Mouse (Mus musculus): ENCODE results near the gene Rnf187.
A peak's percentile ranks its signal among the peaks of the same experiment; 100 is the strongest.
"Not testable (repeated sequence)": the region's sequence is repeated elsewhere in the genome, so short reads cannot be mapped to it uniquely, and the experiment has no call there.

Gene Rnf187

DNA sequence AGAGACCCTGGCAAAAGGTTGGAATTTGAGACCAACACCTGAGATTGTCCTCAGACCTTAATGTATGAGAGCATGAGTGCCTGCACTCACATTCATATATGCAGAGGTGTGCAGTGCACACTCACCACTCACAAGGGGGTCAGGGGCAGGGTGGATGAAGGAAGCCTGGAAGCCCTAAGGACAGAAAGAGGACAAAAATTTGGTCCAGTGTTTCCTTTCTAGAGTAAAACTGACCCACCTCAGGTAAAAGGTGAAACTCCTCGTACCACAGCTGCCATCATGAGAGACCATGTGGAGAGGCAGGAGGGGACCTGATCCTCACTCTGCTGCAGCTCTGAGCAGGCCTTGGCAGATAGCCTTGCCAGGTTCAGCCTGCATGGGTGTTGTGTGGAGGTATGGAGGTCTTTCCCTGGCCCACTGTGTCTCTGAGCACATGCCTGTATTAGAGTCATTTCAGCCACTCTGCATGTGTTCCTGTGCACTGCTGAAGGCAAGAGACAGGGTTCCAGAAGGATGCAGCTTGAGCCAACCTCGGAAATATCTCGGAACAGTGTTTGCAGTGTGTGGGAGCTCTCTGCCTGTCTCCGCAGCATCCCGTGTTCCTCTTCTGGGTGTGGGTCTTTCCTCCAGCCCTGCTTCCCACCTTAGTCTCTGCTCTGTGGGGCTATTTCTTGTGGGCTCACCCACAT lies 18.7 kb upstream of the Rnf187 start:
- no peaks in the 10 kb centered on the region for H3K27me3 ChIP-seq (ENCODE audit: control insufficient read depth, insufficient read depth, low read length, poor library complexity, severe bottlenecking)
- H3K36me3 ChIP-seq (ENCODE audit: control insufficient read depth, insufficient read depth, low read length, poor library complexity, severe bottlenecking) = no peaks in the 10 kb centered on the region; the same call in 1 of the 2 replicates
- DNase-seq (ENCODE audit: low read depth, low spot score) = no peak

DNA sequence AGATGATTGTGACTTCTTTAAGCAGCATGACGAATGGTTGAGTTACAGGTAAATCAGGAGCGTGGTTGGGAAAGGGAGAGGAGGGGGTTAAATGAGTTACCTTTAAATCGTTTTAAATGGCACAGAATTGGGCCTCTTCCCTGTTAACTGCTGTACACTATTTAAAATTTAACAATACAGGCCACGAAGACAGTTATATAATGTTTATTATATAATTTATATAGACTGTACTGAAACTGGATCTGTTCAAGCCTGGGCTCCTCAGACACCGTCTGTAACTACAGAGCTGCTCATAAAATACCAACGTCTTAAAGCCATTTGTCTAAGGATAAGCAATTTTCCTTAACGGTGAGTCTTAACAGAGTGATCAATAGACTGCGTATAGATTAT lies 17.1 kb upstream of the Rnf187 start:
- Histone ChIP-seq H3K27me3 (ENCODE audit: control insufficient read depth, insufficient read depth, low read length, poor library complexity, severe bottlenecking) (no peaks in the 10 kb centered on the region), H3K36me3 (ENCODE audit: control insufficient read depth, insufficient read depth, low read length, poor library complexity, severe bottlenecking) (no peaks in the 10 kb centered on the region; the same call in 1 of the 2 replicates)
- no peak for DNase-seq (ENCODE audit: low read depth, low spot score)

DNA sequence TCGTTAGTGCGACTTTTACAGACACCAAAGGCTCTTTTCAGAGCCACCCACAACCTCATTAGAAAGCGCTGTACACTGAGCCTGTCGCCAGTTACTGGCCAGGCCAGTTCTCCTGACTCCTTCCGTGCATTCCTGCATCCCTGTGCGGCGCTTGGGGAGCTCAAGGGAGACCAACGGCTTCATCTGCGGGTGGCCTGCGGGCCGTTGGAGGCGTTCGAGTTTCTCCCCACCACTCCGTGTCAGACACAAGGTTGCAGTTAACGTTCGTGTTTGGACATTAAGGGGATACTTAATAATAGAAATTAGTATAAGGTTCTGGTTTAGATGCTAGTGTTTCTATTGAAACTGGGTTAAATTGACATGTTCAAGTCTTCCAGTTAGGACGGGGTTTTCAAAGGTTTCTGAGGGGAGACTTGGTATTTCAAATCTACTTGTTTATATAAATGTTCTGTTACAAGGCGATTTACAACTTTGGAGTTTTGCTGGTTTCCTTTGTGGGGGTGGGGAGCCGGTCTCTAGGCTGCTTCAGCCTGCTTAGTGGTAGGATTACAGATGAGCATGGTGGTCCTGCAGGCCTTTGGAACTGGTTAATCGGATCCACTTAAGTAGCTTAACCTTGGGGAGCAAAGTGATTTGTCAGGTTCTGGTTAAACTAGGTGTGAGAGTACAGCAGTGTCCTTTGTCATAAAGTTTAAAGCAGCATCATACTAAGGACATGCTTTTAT lies 16.6 kb upstream of the Rnf187 start:
- DNase-seq (ENCODE audit: low read depth, low spot score) = no peak
- H3K27me3 ChIP-seq (ENCODE audit: control insufficient read depth, insufficient read depth, low read length, poor library complexity, severe bottlenecking) = no peaks in the 10 kb centered on the region

DNA sequence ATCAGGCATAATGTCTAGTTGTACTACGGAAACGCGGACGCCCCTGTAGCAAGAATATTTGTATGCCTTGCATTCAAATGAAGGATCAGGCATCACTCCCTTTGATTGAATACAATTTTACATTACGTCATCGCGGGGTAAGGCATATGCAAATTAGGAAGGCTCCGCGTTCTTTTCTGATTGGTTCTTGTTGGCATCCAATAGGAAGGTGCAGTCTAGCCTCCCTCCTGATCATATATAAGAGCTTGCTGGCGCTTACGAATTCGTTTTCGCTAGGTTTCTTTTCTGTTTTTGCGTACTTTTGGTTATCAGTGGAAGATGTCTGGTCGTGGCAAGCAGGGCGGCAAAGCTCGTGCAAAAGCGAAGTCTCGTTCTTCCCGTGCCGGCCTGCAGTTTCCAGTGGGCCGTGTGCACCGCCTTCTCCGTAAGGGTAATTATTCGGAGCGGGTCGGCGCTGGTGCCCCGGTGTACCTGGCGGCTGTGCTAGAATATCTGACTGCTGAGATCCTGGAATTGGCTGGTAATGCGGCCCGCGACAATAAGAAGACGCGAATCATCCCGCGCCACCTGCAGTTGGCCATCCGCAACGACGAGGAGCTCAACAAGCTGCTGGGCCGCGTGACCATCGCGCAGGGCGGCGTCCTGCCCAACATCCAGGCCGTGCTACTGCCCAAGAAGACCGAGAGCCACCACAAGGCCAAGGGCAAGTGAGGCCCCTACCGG lies 15.9 kb upstream of the Rnf187 start, which contains the start of the genes Hist3h2a and Trim17:
Gene Hist3h2a, plus strand, starts transcription at position 266 of the 723 bp plus-strand sequence.
Gene Trim17, plus strand, starts transcription at position 266 of the 723 bp plus-strand sequence.
- peak; percentile 96 for DNase-seq (ENCODE audit: low read depth, low spot score)
- no peaks in the 10 kb centered on the region; the same call in 1 of the 2 replicates for H3K36me3 ChIP-seq (ENCODE audit: control insufficient read depth, insufficient read depth, low read length, poor library complexity, severe bottlenecking)
- H3K27me3 ChIP-seq (ENCODE audit: control insufficient read depth, insufficient read depth, low read length, poor library complexity, severe bottlenecking) = no peaks in the 10 kb centered on the region

More for the DNA sequence above, 16.6 kb upstream of the Rnf187 start:
- H3K36me3 ChIP-seq (ENCODE audit: control insufficient read depth, insufficient read depth, low read length, poor library complexity, severe bottlenecking) = no peaks in the 10 kb centered on the region; the same call in 1 of the 2 replicates

DNA sequence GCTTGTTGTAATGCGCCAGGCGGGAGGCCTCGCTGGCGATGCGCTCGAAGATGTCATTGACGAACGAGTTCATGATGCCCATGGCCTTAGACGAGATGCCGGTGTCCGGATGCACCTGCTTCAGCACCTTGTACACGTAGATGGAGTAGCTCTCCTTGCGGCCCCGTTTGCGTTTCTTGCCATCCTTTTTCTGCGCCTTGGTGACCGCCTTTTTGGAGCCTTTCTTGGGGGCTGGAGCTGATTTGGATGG lies 15.4 kb upstream of the Rnf187 start:
- not testable (repeated sequence) for DNase-seq (ENCODE audit: low read depth, low spot score); H3K27me3 ChIP-seq (ENCODE audit: control insufficient read depth, insufficient read depth, low read length, poor library complexity, severe bottlenecking); H3K36me3 ChIP-seq (ENCODE audit: control insufficient read depth, insufficient read depth, low read length, poor library complexity, severe bottlenecking)

DNA sequence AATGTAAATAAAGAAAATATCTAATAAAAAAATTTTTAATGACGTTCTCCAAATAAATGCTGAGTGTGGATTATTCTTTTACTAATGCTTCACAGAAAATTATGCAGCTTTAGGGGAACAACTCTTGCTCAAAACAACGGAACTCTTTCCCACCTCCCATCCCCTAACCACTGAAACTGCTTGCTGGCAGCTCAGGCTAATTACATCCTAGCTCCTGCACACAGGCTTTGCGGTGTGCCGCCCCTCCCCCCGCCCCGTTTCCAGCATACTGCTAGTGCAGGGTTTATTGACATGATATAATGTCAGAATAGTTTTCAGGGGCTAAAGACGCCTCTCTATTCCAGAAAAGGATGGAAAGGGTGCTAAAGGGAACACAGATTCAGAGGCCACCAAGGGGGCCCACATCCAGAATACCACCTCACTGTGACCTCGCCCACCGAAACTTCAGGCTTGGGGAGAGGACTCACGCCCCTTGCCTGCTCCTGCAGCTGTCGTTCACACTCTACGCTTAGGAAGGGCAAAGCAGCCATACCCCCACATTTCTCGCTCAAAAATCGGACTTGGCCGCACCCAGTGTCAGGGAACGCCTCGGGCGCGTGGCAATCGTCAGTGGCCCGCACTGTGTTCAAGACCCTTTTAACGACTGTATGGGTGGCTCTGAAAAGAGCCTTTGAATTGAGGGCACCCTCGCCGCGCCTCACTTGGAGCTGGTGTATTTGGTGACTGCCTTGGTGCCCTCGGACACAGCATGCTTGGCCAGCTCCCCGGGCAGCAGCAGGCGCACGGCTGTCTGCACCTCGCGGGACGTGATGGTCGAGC lies 14.8 kb upstream of the Rnf187 start:
- Histone ChIP-seq H3K36me3 (ENCODE audit: control insufficient read depth, insufficient read depth, low read length, poor library complexity, severe bottlenecking) (no peaks in the 10 kb centered on the region; the same call in 1 of the 2 replicates), H3K27me3 (ENCODE audit: control insufficient read depth, insufficient read depth, low read length, poor library complexity, severe bottlenecking) (no peaks in the 10 kb centered on the region)
- peak; percentile 44 for DNase-seq (ENCODE audit: low read depth, low spot score)

DNA sequence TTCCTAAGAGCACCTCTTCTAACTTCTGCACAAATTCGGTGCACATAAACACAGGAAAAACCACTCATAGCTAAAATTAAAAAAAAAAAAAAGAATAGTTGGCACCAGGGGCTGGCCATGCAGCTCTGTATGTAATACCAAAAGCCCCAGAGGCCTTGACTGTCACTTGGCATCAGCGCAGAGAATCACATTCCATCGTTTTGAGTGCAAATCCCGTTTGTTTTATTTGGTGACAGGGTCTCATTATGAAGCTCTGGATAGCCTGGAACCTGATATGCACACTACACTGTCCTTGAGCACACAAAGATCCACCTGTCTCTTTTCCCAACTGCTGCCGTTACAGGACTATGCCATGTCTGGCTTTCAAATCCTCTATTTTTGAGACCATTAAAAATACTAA lies 12.5 kb upstream of the Rnf187 start:
- Histone ChIP-seq H3K36me3 (ENCODE audit: control insufficient read depth, insufficient read depth, low read length, poor library complexity, severe bottlenecking) (no peaks in the 10 kb centered on the region), H3K27me3 (ENCODE audit: control insufficient read depth, insufficient read depth, low read length, poor library complexity, severe bottlenecking) (no peaks in the 10 kb centered on the region)
- DNase-seq (ENCODE audit: low read depth, low spot score) = no peak

DNA sequence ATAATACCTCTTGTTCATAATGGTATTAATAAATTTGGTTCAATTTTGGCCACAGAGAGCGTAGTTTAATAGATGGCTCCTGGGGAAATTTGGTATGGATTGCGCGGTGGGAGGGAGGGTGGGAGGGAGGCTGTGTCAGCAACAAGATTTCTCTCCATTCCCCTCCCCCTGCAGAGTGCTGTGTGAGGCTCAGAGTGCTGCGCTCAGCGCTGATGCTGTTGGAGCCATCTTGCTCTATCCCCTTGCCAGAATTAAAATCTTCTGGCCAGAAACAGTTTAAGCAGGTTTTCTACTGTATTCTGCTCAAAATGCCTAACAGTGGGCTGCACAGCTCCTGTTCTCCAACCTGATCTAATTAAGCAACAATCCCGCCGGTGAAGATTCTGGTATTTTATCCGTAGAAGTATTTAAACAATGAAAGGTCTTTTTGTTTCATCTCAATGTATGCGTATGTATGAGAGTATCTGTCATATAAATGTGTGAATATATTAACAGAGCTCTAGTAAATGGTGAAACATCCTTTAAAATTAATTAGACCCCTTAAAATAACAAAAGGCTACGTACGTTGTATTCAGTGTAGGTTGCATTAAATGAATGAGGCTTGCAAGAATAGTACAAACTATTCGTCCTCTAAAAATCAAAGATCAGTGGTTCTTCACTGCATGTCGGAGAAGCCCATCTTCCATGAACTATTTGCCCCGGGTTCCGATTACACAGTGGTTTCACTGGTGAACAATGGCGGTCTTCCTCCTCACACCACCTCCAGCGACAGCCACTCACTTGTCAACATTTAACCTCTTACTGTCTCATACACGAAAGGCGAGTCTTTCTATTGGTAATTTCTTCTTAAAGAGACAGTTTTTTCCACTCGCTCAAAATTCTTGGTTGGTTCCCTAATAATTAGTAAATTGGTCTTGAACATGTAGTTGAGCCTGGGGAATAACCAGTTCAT lies 11.0 kb upstream of the Rnf187 start:
- DNase-seq (ENCODE audit: low read depth, low spot score) = no peak
- no peaks in the 10 kb centered on the region for H3K27me3 ChIP-seq (ENCODE audit: control insufficient read depth, insufficient read depth, low read length, poor library complexity, severe bottlenecking)
- H3K36me3 ChIP-seq (ENCODE audit: control insufficient read depth, insufficient read depth, low read length, poor library complexity, severe bottlenecking) = no peaks in the 10 kb centered on the region

DNA sequence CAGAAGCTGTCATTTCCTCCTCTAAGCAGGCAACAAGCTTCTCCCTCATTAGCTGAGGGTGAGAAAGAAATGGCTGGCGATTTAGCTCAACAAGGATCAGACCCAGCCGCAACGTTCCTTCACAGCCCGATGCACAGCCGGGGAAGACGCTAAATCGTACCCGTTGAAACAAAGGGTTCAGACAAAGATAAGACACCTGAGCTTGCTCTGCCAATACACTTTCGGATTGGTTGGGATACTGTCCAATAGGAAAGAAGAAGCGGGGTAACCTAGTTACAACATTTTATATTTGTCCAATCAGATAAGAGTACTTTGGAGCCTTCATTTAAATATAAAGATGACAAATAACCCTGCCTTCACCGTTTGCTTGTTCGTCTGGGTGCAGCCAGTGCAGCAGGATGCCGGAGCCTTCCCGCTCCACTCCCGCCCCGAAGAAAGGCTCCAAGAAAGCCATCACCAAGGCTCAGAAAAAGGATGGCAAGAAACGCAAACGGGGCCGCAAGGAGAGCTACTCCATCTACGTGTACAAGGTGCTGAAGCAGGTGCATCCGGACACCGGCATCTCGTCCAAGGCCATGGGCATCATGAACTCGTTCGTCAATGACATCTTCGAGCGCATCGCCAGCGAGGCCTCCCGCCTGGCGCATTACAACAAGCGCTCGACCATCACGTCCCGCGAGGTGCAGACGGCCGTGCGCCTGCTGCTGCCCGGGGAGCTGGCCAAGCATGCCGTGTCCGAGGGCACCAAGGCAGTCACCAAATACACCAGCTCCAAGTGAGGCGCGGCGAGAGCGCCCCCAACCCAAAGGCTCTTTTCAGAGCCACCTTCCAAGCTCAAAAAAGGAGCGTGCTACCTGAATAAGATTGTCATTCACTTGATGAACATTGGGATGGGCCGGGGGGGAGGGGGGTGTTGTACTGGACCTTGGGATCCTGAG lies 10.1 kb upstream of the Rnf187 start, which contains the start of gene Hist3h2ba:
Gene Hist3h2ba, plus strand, starts transcription at position 379 of the 938 bp plus-strand sequence.
- Histone ChIP-seq H3K27me3 (ENCODE audit: control insufficient read depth, insufficient read depth, low read length, poor library complexity, severe bottlenecking) (no peaks in the 10 kb centered on the region), H3K36me3 (ENCODE audit: control insufficient read depth, insufficient read depth, low read length, poor library complexity, severe bottlenecking) (no peaks in the 10 kb centered on the region)
- DNase-seq (ENCODE audit: low read depth, low spot score) = peak; percentile 87

DNA sequence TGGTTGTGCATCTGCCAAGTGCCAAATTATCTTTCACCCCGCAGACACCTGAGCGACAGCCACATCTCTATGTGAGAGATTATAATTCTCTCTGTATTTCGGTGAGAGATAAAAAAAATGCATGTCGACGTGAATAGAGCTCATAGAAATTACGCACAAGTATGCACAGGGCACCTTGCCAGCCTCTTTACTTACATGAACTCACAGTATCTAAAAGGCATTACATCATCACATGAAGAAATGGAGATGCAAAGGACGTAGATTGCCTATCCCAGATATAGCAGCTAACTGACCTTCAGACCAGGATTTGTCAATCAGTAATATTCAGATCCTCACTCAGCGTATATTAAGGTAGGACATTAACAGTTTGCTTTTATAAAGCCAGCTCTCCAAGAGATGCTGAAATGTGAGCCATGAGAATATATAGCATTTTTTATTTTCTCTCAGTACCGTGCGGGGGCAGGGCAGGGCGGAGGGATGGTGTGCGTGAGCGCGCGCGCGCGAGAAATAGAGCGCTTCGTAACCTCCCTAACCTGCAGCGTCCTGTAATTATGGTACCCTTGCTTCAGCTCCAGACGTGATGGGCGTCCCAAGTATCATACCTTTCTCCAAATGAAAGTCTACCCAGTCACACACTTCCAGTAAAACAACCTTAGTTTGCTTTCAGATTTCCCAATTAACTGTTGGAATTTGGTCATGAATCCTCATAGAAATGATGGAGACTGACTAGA lies 9.2 kb upstream of the Rnf187 start:
- DNase-seq (ENCODE audit: low read depth, low spot score) = no peak
- H3K27me3 ChIP-seq (ENCODE audit: control insufficient read depth, insufficient read depth, low read length, poor library complexity, severe bottlenecking) = no peaks in the 10 kb centered on the region
- no peaks in the 10 kb centered on the region for H3K36me3 ChIP-seq (ENCODE audit: control insufficient read depth, insufficient read depth, low read length, poor library complexity, severe bottlenecking)

DNA sequence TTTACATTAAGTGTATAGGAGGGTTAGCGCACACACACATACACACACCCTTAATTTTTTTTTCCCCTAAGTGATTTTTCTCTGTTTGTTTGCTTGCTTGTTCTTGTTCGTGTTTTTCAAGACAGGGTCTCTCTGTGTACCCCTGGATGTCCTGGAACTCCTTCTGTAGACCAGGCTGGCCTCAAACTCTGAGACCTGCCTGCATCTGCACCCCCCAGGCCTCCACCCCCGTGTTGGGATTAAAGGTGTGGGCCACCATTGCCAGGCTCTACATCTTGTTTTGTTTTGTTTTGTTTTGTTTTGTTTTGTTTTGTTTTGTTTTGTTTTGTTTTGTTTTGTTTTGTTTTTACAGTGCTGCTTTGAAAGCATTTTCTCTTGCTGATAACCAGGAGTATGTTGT lies 8.6 kb upstream of the Rnf187 start:
- Histone ChIP-seq H3K36me3 (ENCODE audit: control insufficient read depth, insufficient read depth, low read length, poor library complexity, severe bottlenecking) (no peaks in the 10 kb centered on the region), H3K27me3 (ENCODE audit: control insufficient read depth, insufficient read depth, low read length, poor library complexity, severe bottlenecking) (no peaks in the 10 kb centered on the region)
- no peak for DNase-seq (ENCODE audit: low read depth, low spot score)

DNA sequence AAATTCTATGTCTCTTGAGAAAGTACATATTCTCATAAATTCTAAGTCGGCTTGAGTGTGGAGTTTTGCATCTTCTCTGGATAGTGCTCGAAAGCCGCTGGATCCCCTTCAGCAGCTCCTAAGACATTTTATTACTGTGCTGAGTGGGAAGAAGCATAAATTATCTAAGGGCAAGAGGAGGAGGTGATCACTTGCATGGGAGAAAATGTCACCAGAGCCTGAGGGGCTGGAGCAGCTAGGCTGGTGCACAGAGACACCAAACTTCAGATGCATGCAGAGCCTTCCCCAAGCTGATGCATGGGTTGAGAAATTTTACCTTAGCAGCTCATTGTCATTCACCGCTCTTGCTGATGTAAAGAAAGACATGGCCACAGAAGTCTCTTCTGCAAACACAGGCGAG lies 5.4 kb upstream of the Rnf187 start:
- H3K36me3 ChIP-seq (ENCODE audit: control insufficient read depth, insufficient read depth, low read length, poor library complexity, severe bottlenecking) = no peaks in the 10 kb centered on the region
- H3K27me3 ChIP-seq (ENCODE audit: control insufficient read depth, insufficient read depth, low read length, poor library complexity, severe bottlenecking) = no peaks in the 10 kb centered on the region
- DNase-seq (ENCODE audit: low read depth, low spot score) = no peak

All from splenic B cell, adult 2 months (primary cell).